Mouse (Mus musculus) limb, embryonic 10.5 days (tissue): Measurements from ENCODE around the gene Adal. TPM values are rescaled to one million over a fixed set of nuclear protein-coding genes. Genes with fewer than 3 reads are reported as not detected.

Experiments
- DNase-seq: peaks from one replicate; pipeline ENCODE4 v3.0.0-alpha.2; 2017; ENCODE audit warnings: low spot score
- H3K27ac ChIP-seq: fragments of 300-500 bp; sonication (generic); 2 replicates; pipeline ENCODE4 v1.5.1; 2016; ENCODE audit warnings: mild to moderate bottlenecking
- H3K27me3 ChIP-seq: fragments of 300-500 bp; sonication (generic); 2 replicates; pipeline ENCODE4 v1.6.1; 2016; ENCODE audit warnings: low read depth, mild to moderate bottlenecking; ENCODE audit not compliant: poor library complexity, severe bottlenecking
- H3K36me3 ChIP-seq: fragments of 300-500 bp; sonication (generic); 2 replicates; pipeline ENCODE4 v1.6.1; 2016; ENCODE audit warnings: mild to moderate bottlenecking, moderate library complexity
- H3K4me1 ChIP-seq: fragments of 300-500 bp; sonication (generic); 2 replicates; pipeline ENCODE4 v1.6.1; 2016
- H3K4me3 ChIP-seq: fragments of 300-500 bp; sonication (generic); 2 replicates; pipeline ENCODE4 v1.5.1; 2016; ENCODE audit warnings: mild to moderate bottlenecking, moderate library complexity
- H3K9me3 ChIP-seq: fragments of 300-500 bp; sonication (generic); replicated peaks from 2 replicates; pipeline ENCODE4 v1.6.1; 2016; ENCODE audit warnings: mild to moderate bottlenecking
- WGBS: fragments of 180-500 bp; shearing (Covaris S2); methylation state at CpG from one replicate; pipeline ENCODE4 v1.1.7; 2016; 5-methylcytosine and 5-hydroxymethylcytosine counted together
- polyA plus RNA-seq: library from polyadenylated mRNA; unstranded; fragments of >200 nt; fragmentation: Nextera tagmentation; extraction: Ambion mirVana; gene quantifications from 2 replicates; pipeline ENCODE4 v1.2.1, GENCODE M21; 2016

Adal gene
- polyA plus RNA-seq, 1 experiment from 2014 or later = 22.2 TPM

DNA sequence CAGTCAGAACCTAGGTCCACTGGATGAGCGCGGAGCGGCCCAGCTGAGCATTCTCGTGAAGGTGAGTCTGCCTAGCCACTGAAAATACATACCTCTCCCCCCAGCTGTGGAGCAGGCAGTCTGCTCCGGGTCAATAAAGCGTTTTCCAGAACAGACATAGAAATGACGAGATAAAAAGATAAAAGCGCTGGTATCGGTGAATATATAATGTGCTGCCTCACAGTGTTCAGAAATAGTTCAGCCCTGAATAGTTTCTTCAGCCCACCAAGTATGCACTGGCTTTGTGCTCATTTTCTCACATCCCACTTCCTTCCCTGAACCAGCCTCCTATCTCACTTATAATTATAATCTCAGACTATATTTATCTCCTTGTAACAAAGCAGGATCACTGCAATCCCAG lies 55.2 kb downstream of the Adal start:
- Histone ChIP-seq H3K9me3 (no peaks in the 10 kb centered on the region), H3K4me1 (no peaks in the 10 kb centered on the region), H3K4me3 (no peak overlapping the region), H3K27me3 (no peaks in the 10 kb centered on the region), H3K36me3 (peaks cover 99% of the 10 kb centered on the region), H3K27ac (no peak overlapping the region)
- DNase-seq = no peak
- 94% methylated on average over 9 of the region's 9 CpGs for WGBS

DNA sequence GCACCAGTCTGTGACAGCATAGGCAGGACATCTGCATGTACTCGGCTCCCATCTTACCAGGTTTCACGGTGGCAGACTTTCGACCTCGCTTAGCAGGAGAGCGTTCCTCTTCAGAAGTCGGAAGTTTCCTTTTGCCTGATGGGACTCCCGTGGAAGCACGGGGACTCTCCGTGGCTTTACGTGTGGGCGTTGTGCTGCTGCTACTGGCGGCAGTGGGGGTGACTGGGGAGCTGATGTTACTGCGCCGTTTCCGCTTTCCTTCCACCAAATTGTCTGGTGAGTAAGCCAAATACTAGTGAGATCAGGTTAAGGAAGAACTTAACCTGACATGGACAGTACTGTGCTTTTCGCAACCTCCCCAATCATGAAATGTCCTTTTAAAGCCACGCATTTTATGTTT lies 64.0 kb downstream of the Adal start:
- 96% methylated on average over 17 of the region's 17 CpGs for WGBS
- H3K27me3 ChIP-seq = no peaks in the 10 kb centered on the region
- H3K36me3 ChIP-seq = peaks cover 100% of the 10 kb centered on the region
- no peaks in the 10 kb centered on the region for H3K9me3 ChIP-seq
- no peaks in the 10 kb centered on the region for H3K4me1 ChIP-seq
- DNase-seq = no peak
- H3K4me3 ChIP-seq = no peak overlapping the region
- no peak overlapping the region for H3K27ac ChIP-seq

Other genes with a start within 250 kb of the Adal start
- 23.6 and 31.7 TPM in 2 replicates for gene Ubr1, start 169.7 kb upstream of the Adal start, polyA plus RNA-seq
- 0.68 and 0.72 TPM in 2 replicates for gene Tmem62, start 163.4 kb upstream of the Adal start, polyA plus RNA-seq
- 28.1 and 34.6 TPM in 2 replicates for gene Ccndbp1, start 132.0 kb upstream of the Adal start, polyA plus RNA-seq
- gene Epb42, start 103.4 kb upstream of the Adal start, polyA plus RNA-seq = 5.5 and 7.6 TPM in 2 replicates
- not detected in 2 replicates for gene Tgm5, start 54.6 kb upstream of the Adal start, polyA plus RNA-seq
- not detected in 2 replicates for gene Tgm7, start 30.6 kb upstream of the Adal start, polyA plus RNA-seq
- gene Lcmt2, start 225 bp downstream of the Adal start, polyA plus RNA-seq = 18.2 and 22.6 TPM in 2 replicates
- 78.0 and 82.8 TPM in 2 replicates for gene Tubgcp4, start 30.2 kb downstream of the Adal start, polyA plus RNA-seq
- 9.8 and 10.2 TPM in 2 replicates for gene Zscan29, start 30.7 kb downstream of the Adal start, polyA plus RNA-seq
- 116 and 135 TPM in 2 replicates for gene Trp53bp1, start 131.0 kb downstream of the Adal start, polyA plus RNA-seq
- 1.5 and 2.0 TPM in 2 replicates for gene Map1a, start 149.2 kb downstream of the Adal start, polyA plus RNA-seq
- gene Ppip5k1, start 215.0 kb downstream of the Adal start, polyA plus RNA-seq = 7.5 and 8.9 TPM in 2 replicates
- gene Ckmt1, start 217.3 kb downstream of the Adal start, polyA plus RNA-seq = 0.59 and 1.5 TPM in 2 replicates
- gene Strc, start 246.7 kb downstream of the Adal start, polyA plus RNA-seq = not detected in 2 replicates